Mouse (Mus musculus) stomach, adult 2 months (tissue): ENCODE results near the gene Nudt5. TPM values are rescaled to one million over a fixed set of nuclear protein-coding genes. Genes with fewer than 3 reads are reported as not detected.

Experiments used
- polyA plus RNA-seq: library from polyadenylated mRNA; depleted of rRNA; stranded (reverse); fragments of >200 nt; gene quantifications from 2 replicates; pipeline ENCODE4 v1.2.3, GENCODE M21; 2012; rRNA removed

Gene Nudt5
- polyA plus RNA-seq: 2.4 and 2.6 TPM in 2 replicates

DNA sequence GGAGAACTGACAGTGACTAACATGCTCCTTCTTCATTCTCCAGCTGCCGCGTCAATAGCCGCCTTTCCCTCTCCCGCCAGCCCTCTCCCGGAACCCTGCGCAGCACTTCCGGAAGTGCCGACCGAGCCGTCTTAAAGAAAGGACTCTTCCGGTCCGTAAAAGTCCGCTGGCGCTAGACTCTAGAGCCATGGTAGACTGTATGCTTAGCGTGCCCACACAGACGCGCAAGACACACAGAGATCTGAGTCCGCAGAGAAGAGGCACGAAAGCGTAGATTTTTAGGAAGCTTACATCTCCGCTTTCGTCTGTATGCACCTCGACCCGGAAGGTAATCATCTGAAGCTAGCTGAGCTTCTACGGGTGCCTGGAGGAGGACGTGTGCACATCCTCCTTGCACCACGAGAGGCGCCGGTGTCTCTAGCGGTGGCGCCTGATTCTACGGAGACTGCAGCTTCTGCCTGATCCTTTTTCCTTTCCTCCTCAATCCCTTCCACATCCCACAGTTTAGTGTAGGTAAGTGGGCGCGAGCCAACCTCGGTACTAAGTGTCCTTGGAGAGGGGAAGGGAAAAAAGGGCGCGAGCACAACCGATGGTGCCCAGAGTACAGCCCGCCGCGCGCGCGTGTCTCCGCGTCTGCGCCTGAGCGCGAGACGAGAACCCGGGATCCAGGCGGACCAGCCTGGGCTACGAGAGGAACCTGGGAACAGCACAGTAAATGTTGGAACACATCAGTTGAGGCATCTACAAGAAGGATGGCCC, at the start of gene Nudt5, which contains the start of gene Cdc123:
Gene Nudt5 (plus strand): TSS at position 147 of the 759 bp plus-strand sequence.
Gene Cdc123 (minus strand): TSS at position 292 of the 759 bp plus-strand sequence.

DNA sequence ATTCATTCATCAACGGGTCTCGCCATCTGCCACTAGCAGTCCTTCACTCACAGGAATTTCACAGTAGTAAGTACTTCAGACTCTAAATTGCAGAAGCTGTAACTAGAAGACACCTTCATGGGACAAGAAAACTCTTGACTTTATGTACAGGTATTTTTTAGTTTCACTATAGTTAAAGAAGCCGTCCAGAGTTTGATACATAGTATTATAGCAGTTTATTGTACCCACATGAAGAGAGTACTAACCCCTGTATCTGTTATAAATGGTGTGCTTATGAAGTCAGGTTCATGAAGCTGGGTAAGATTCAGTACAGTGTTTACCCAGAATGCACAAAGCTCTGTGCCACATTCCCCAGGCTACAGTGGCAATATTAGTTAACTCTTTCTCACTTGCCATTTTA, 18.0 kb downstream of the Nudt5 start, which contains the start of gene Gm13199:
Gene Gm13199 (minus strand): TSS at position 101 of the 400 bp plus-strand sequence.

DNA sequence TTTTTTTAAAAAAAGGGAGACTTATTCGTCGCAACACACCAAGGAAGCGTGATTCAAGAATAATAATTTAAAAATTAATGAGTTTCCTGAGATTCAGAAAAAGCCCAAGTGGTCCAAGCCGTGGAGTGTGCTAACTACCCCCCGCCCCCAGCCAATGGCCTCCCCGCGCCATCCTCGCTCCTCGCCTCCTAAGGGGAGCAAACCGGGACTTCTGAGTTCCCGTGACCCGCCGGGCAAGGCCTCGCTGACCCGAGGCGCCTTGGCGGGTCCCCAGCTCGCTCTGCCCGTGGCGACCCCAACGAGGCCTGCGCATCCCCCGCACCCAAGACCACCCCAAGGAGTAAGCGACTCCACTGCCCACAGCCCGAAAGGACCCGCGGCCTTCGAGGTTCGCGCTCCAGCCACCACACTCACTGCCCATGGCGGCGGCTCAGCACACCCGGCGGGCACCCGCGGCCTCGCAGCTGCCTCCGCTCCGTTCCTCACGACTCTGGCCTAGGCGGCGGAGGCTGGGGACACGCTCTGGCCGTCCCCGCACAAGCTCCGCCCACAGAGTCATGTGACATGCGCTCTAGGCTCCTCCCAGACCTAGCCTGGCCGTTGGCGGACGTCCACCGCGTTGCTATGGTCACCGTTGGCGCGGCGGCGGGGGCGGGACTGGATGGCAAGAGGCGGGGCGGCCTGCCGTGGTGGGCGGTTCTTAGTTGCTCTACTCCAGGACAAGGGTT, 50.2 kb downstream of the Nudt5 start, which contains the start of gene Sec61a2:
Gene Sec61a2 (minus strand): TSS at position 590 of the 728 bp plus-strand sequence.

Other genes with a start within 250 kb of the Nudt5 start
- gene Camk1d, start 130.5 kb upstream of the Nudt5 start, polyA plus RNA-seq: 1.9 and 3.5 TPM in 2 replicates
- 11.8 and 18.4 TPM in 2 replicates for gene Cdc123, start 145 bp downstream of the Nudt5 start, polyA plus RNA-seq
- gene Gm13199, start 17.9 kb downstream of the Nudt5 start, polyA plus RNA-seq: 0.51 and 1.7 TPM in 2 replicates
- gene Sec61a2, start 50.4 kb downstream of the Nudt5 start, polyA plus RNA-seq: 3.5 and 6.9 TPM in 2 replicates
- 0.31 and 0.35 TPM in 2 replicates for gene Dhtkd1, start 97.8 kb downstream of the Nudt5 start, polyA plus RNA-seq
- gene Upf2, start 106.5 kb downstream of the Nudt5 start, polyA plus RNA-seq: 0.28 and 0.32 TPM in 2 replicates